Mouse (Mus musculus) small intestine, adult 2 months (tissue): ENCODE results near the gene Npas4. TPM values are rescaled to one million over a fixed set of nuclear protein-coding genes. Genes with fewer than 3 reads are reported as not detected.

ENCODE experiments used
- H3K27ac ChIP-seq: fragments of 200-500 bp; 2 replicates; pipeline ENCODE4 v1.5.1; 2012; ENCODE audit warnings: low read depth, low read length, control low read depth, inconsistent platforms; ENCODE audit not compliant: insufficient read depth
- H3K27me3 ChIP-seq: fragments of 200-500 bp; 2 replicates; pipeline ENCODE4 v1.6.1; 2012; ENCODE audit warnings: mild to moderate bottlenecking, moderate library complexity, low read length, inconsistent platforms; ENCODE audit not compliant: control insufficient read depth, insufficient read depth
- H3K36me3 ChIP-seq: fragments of 200-500 bp; 2 replicates; pipeline ENCODE4 v1.6.1; 2012; ENCODE audit warnings: mild to moderate bottlenecking, low read length, control low read depth, inconsistent platforms; ENCODE audit not compliant: control insufficient read depth, insufficient read depth
- H3K4me1 ChIP-seq: fragments of 200-500 bp; 2 replicates; pipeline ENCODE4 v1.6.1; 2012; ENCODE audit warnings: low read length, inconsistent platforms, mixed read lengths; ENCODE audit not compliant: control insufficient read depth, insufficient read depth, insufficient read length
- H3K4me3 ChIP-seq: fragments of 200-500 bp; 2 replicates; pipeline ENCODE4 v1.5.1; 2012; ENCODE audit warnings: low read depth, mild to moderate bottlenecking, control low read depth, inconsistent platforms, low read length, moderate library complexity
- CTCF ChIP-seq: fragments of 200-500 bp; IDR thresholded peaks from 2 replicates; pipeline ENCODE4 v1.5.1; 2012; ENCODE audit warnings: low read depth, mild to moderate bottlenecking, control low read depth, inconsistent platforms, low read length, moderate library complexity, mixed read lengths; ENCODE audit not compliant: insufficient replicate concordance, insufficient read length; ENCODE audit errors: extremely low read depth
- POLR2A ChIP-seq: fragments of 200-500 bp; IDR thresholded peaks from 2 replicates; pipeline ENCODE4 v1.6.1; 2012; ENCODE audit warnings: low read depth, mild to moderate bottlenecking, control low read depth, inconsistent platforms, low read length, moderate library complexity
- WGBS: fragments of 180-500 bp; shearing (Covaris S2); methylation state at CpG from one replicate; pipeline ENCODE4 v1.1.7; 2018; 5-methylcytosine and 5-hydroxymethylcytosine counted together
- polyA plus RNA-seq: library from polyadenylated mRNA; depleted of rRNA; stranded (reverse); fragments of >200 nt; gene quantifications from 2 replicates; pipeline ENCODE4 v1.2.3, GENCODE M21; 2012; rRNA removed

Gene Npas4
- polyA plus RNA-seq, 1 experiment, result 0.96 TPM

DNA sequence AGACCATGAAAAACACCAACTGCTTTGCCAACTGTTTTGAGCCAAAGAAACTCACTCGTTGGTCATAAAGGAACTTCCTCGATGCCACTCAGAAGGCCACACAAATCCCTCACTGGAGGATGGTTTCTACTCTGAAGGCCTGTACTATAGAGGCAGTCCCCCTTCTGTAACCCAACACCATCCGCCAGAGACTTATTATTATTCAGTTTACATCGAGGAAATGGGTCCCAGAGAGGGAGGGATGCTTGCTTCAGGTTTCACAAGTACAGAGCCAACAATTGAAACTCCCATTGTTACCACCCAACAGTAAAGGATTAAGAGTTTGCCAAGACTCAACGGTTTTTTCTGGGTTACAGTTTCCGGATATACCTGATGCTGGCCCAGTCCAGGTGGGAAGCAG lies 44.6 kb downstream of the Npas4 start:
- no peaks in the 10 kb centered on the region for H3K27me3 ChIP-seq
- H3K27ac ChIP-seq, result no peak overlapping the region
- peaks cover 4% of the 10 kb centered on the region; the same call in 1 of the 2 replicates for H3K4me1 ChIP-seq
- H3K4me3 ChIP-seq, result no peak overlapping the region
- WGBS, result 59% methylated on average over 6 of the region's 6 CpGs
- H3K36me3 ChIP-seq, result no peaks in the 10 kb centered on the region
- TF ChIP-seq POLR2A (no peak), CTCF (no peak)

DNA sequence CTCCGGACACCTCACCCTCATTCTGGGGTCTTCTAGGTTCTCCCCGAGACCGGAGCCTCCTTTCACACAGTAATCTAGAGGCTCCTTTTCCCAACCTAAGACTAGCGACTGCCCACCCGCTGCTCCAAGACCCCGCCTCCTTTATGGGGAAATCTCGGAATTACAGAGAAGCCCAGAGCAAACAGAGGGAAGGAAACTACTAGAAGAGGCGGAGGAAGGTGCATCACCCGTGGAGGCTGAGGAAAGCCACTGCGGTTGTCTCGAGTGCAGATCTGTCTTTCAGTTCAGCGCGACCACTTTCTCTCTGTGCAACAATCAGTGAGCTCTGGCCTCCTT lies 46.9 kb downstream of the Npas4 start:
- Histone ChIP-seq H3K36me3 (no peaks in the 10 kb centered on the region), H3K4me3 (peak overlapping the region; percentile 67), H3K27me3 (no peaks in the 10 kb centered on the region), H3K4me1 (peaks cover 4% of the 10 kb centered on the region; the same call in 1 of the 2 replicates), H3K27ac (no peak overlapping the region)
- TF ChIP-seq POLR2A (no peak), CTCF (no peak)
- 5% methylated on average over 13 of the region's 13 CpGs for WGBS

DNA sequence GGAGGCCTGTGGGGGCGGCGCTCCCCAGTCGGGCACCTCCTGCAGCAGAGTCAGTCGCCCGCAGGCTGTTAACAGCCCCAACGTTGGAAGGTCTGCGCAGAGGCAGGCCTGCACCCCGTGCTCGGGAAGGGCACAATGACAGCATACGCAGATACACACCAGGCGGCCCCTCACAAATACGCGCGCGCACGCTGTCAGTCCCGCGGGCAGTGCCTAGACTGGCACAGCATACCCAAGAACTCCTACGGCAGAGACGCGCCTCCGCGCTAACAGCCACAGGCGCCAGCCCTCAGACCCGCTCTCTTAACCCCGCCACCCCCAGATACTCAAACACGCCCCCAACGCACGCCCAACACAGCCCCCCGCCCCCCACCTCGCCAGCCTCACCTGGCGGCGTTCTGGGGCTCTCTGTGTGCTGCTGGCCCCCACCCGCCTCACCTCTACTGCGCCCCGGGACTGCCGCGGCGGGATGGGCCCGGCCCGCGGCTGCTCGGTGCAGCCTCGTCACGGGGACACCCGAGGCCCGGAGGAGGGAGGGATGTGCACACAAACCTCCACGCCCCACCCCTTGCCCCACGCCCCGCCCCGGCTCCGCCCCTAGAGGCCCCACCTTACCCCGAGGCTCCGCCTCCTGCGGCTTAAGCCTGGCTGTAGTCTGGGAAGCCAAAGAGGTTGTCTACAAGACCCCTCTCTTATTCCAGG lies 47.4 kb downstream of the Npas4 start, which contains the start of gene Peli3:
Gene Peli3 (minus strand): TSS at position 577 of the 702 bp plus-strand sequence.
- peak within 1 kb of the TSS; percentile 67 for H3K4me3 ChIP-seq
- H3K27ac ChIP-seq, result no peak within 1 kb of the TSS
- 1% methylated on average over 48 of the region's 55 CpGs for WGBS

DNA sequence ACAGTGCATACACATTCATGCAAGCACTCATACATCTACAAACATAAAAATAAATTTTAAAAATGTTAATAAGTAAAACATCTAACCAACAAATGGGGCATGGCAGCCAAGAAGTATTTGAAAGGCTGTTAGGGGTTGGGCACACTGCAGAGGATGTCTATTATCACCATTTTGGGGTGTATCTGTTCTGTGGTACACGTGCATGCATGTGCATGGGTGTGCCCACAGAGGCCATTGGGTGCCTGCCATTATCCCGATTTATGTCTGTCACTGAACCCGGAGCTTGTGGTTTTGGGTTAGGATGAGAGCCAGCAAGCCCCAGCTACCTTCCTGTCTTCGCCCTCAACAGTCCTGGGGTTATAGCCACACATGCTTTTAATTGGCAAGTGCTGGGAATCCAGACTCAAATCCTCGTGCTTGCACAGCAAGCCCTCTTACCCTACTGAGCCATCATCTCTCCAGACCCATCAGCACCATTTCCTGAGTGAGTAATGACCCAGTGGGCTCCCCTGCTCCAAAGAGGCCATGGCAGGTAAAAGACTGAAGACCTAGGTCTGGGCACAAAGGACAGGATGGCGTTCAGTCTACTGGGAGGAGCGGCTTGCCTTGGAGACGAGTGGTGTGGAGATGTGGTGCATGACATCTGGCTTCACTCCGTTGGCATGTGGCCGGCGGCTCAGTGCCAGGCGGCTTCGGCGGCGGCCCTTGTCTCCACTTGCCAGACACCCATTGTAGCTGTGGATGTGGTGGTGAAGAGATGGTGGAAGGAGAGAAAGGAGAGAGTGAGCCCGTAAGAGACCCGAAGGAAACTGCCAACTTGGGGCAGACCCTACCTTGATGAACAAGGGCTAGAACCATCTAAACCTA lies 52.4 kb downstream of the Npas4 start:
- no peaks in the 10 kb centered on the region for H3K27me3 ChIP-seq
- TF ChIP-seq POLR2A (no peak), CTCF (no peak)
- H3K4me1 ChIP-seq, result 0 out of 2 replicates have a peak, but pooled peaks cover 4% of the 10 kb centered on the region
- no peaks in the 10 kb centered on the region for H3K36me3 ChIP-seq
- H3K4me3 ChIP-seq, result no peak overlapping the region
- 86% methylated on average over 17 of the region's 17 CpGs for WGBS
- H3K27ac ChIP-seq, result no peak overlapping the region

More for the DNA sequence above, 47.4 kb downstream of the Npas4 start, which contains the start of gene Peli3:
- Histone ChIP-seq H3K27me3 (no peaks in the 10 kb centered on the region), H3K36me3 (no peaks in the 10 kb centered on the region), H3K4me1 (peaks cover 4% of the 10 kb centered on the region; the same call in 1 of the 2 replicates)
- TF ChIP-seq CTCF (no peak), POLR2A (no peak)

DNA sequence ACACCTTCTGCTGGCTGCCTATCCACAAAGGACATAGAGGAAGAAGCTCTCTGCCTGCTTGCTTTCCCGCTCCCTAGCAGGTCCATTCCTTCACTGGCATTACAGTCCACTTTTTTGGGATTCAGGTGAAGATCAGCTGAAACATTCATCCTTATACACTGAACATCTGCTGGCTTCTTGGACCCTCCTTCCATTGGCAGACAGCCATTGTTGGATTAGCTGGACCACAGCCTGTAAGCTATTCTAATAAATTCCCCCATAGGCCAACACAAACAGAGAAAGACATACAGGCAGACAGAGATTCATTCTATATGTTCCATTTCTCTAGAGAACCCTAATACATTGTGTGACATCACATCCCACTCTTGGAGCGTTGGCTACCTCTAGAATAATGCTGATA lies 53.2 kb downstream of the Npas4 start:
- H3K4me1 ChIP-seq, result no peaks in the 10 kb centered on the region
- no peak overlapping the region for H3K4me3 ChIP-seq
- H3K36me3 ChIP-seq, result no peaks in the 10 kb centered on the region
- H3K27me3 ChIP-seq, result no peaks in the 10 kb centered on the region
- 82% methylated on average over 2 of the region's 2 CpGs for WGBS
- H3K27ac ChIP-seq, result no peak overlapping the region
- TF ChIP-seq CTCF, result no peak
- no peak for TF ChIP-seq POLR2A

Other genes starting within 250 kb of the Npas4 start
- 2.3 and 4.4 TPM in 2 replicates for gene Rbm4b, start 233.8 kb downstream of the Npas4 start, polyA plus RNA-seq
- 27.1 and 33.5 TPM in 2 replicates for gene Rbm4, start 196.4 kb downstream of the Npas4 start, polyA plus RNA-seq
- 10.0 and 19.1 TPM in 2 replicates for gene Gm21992, start 178.7 kb downstream of the Npas4 start, polyA plus RNA-seq
- 38.2 and 65.3 TPM in 2 replicates for gene Rbm14, start 178.7 kb downstream of the Npas4 start, polyA plus RNA-seq
- 24.8 and 41.9 TPM in 2 replicates for gene Ccs, start 151.0 kb downstream of the Npas4 start, polyA plus RNA-seq
- gene Ccdc87, start 150.9 kb downstream of the Npas4 start, polyA plus RNA-seq, result 0.09 and 0.11 TPM in 2 replicates
- 18.4 and 28.4 TPM in 2 replicates for gene Ctsf, start 135.2 kb downstream of the Npas4 start, polyA plus RNA-seq
- 0.32 and 0.58 TPM in 2 replicates for gene Actn3, start 112.4 kb downstream of the Npas4 start, polyA plus RNA-seq
- 13.4 and 22.3 TPM in 2 replicates for gene Zdhhc24, start 111.6 kb downstream of the Npas4 start, polyA plus RNA-seq
- 1.1 and 1.7 TPM in 2 replicates for gene Bbs1, start 83.7 kb downstream of the Npas4 start, polyA plus RNA-seq
- gene Dpp3, start 62.0 kb downstream of the Npas4 start, polyA plus RNA-seq, result 66.9 and 132 TPM in 2 replicates
- 1.4 and 1.6 TPM in 2 replicates for gene Peli3, start 47.2 kb downstream of the Npas4 start, polyA plus RNA-seq
- 3.7 and 9.3 TPM in 2 replicates for gene Mrpl11, start 28.2 kb downstream of the Npas4 start, polyA plus RNA-seq
- gene Slc29a2, start 33.5 kb upstream of the Npas4 start, polyA plus RNA-seq, result 2.6 and 4.4 TPM in 2 replicates
- 11.4 and 18.1 TPM in 2 replicates for gene B4gat1, start 48.5 kb upstream of the Npas4 start, polyA plus RNA-seq
- gene AC124502.3, start 48.6 kb upstream of the Npas4 start, polyA plus RNA-seq, result 0.99 and 1.2 TPM in 2 replicates
- gene Brms1, start 51.0 kb upstream of the Npas4 start, polyA plus RNA-seq, result 22.5 and 47.0 TPM in 2 replicates
- 5.1 and 8.2 TPM in 2 replicates for gene Rin1, start 60.2 kb upstream of the Npas4 start, polyA plus RNA-seq
- gene Cd248, start 77.8 kb upstream of the Npas4 start, polyA plus RNA-seq, result 3.4 and 8.2 TPM in 2 replicates
- 3.5 and 8.1 TPM in 2 replicates for gene Tmem151a, start 95.2 kb upstream of the Npas4 start, polyA plus RNA-seq
- gene Yif1a, start 98.2 kb upstream of the Npas4 start, polyA plus RNA-seq, result 155 and 252 TPM in 2 replicates
- gene Cnih2, start 108.2 kb upstream of the Npas4 start, polyA plus RNA-seq, result 1.3 and 1.5 TPM in 2 replicates
- gene Rab1b, start 116.8 kb upstream of the Npas4 start, polyA plus RNA-seq, result 139 and 243 TPM in 2 replicates
- gene Klc2, start 128.2 kb upstream of the Npas4 start, polyA plus RNA-seq, result 11.4 and 19.8 TPM in 2 replicates